Mouse (Mus musculus) myocyte (in vitro differentiated cells): Measurements from ENCODE around the gene Sfi1. TPM values are rescaled to one million over a fixed set of nuclear protein-coding genes. Genes with fewer than 3 reads are reported as not detected.
"Not testable (repeated sequence)": the region's sequence is repeated elsewhere in the genome, so short reads cannot be mapped to it uniquely, and the experiment has no call there.

Experiments used
- H3K27me3 ChIP-seq: one replicate; pipeline ENCODE4 v1.6.1; 2011; ENCODE audit not compliant: control insufficient read depth, insufficient read depth, insufficient read length
- H3K36me3 ChIP-seq: one replicate; pipeline ENCODE4 v1.6.1; 2011; ENCODE audit not compliant: control insufficient read depth, insufficient read depth
- H3K4me2 ChIP-seq: one replicate; pipeline ENCODE4 v1.6.1; 2011; ENCODE audit warnings: low read depth, control low read depth
- H3K4me3 ChIP-seq: one replicate; pipeline ENCODE4 v1.5.1; 2011; ENCODE audit warnings: mild to moderate bottlenecking, control low read depth, moderate library complexity
- H3K79me2 ChIP-seq: one replicate; pipeline ENCODE4 v1.6.1; 2011; ENCODE audit not compliant: control insufficient read depth, insufficient read depth
- H3ac ChIP-seq: one replicate; pipeline ENCODE4 v1.6.1; 2011; ENCODE audit not compliant: control insufficient read depth, insufficient read length
- polyA plus RNA-seq: library from polyadenylated mRNA; unstranded; fragments of >200 nt; fragmentation: generic; extraction: Trizol; gene quantifications from one replicate; pipeline ENCODE4 v1.2.1, GENCODE M21; 2012; ENCODE audit warnings: missing spikeins

Sfi1 gene
- polyA plus RNA-seq, 1 experiment: 6.2 TPM

DNA sequence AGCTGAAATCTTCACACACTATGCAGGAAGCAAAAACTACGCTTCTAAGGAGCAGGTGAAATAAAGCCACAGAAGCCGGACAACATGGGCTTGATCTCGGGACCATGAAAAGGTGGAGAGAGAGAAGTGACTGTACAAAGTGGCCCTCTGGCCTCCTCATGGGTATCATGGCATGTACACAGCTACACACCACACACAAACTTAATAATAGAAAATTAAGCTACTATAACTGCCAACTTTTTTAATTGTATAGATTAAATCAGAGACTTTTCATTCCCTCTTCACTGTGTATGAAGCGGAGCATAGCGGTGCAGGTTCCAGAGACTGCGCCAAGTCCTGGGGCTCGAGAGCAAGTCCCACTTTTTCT, 13.6 kb downstream of the Sfi1 start:
- H3ac ChIP-seq, H3K4me2 ChIP-seq, H3K36me3 ChIP-seq, H3K79me2 ChIP-seq, H3K4me3 ChIP-seq, H3K27me3 ChIP-seq: not testable (repeated sequence)

- H3K27me3 ChIP-seq, H3K79me2 ChIP-seq, H3K4me2 ChIP-seq, H3K4me3 ChIP-seq, H3ac ChIP-seq, H3K36me3 ChIP-seq: not testable (repeated sequence)
These were observed 14.1 kb downstream of the Sfi1 start for GRCm38 (mm10) chr11:3178968-3179725.

GRCm38 (mm10) chr11:3173425-3174318, 19.6 kb downstream of the Sfi1 start:
- not testable (repeated sequence) for H3ac ChIP-seq, H3K79me2 ChIP-seq, H3K36me3 ChIP-seq, H3K27me3 ChIP-seq, H3K4me3 ChIP-seq, H3K4me2 ChIP-seq

DNA sequence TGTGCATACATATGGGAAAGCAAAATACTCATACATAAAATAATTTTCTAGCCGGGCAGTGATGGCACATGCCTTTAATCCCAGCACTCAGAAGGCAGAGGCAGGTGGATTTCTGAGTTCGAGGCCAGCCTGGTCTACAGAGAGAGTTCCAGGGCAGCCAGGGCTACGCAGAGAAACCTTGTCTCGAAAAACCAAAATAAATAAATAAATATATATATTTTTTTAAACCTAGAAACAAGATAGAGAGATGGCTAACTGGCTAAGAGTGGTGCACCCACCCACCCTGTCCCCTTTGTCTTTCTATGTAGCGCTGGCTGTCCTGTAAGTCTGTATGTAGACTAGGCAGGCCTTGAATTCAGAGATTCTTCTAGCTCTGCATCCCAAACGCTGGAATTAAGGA, 20.7 kb downstream of the Sfi1 start:
- not testable (repeated sequence) for H3ac ChIP-seq, H3K4me3 ChIP-seq, H3K36me3 ChIP-seq, H3K79me2 ChIP-seq, H3K4me2 ChIP-seq, H3K27me3 ChIP-seq

DNA sequence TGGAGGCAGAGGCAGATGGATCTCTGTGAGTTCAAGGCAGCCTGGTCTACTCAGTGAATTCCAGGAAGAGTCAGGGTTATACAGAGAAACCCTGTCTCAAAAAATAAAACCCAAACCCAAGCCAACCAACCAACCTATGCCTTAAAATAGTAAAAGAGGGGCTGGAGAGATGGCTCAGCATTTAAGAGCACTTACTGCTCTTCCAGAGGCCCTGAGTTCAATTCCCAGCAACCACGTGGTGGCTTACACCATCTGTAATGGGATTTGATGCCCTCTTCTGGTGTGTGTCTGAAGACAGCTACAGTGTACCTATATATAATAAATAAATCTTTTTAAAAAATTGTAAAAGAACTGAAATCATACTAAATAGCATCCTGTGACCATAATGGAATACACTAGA, 21.3 kb downstream of the Sfi1 start:
- not testable (repeated sequence) for H3K36me3 ChIP-seq, H3K4me3 ChIP-seq, H3K27me3 ChIP-seq, H3K79me2 ChIP-seq, H3ac ChIP-seq, H3K4me2 ChIP-seq

GRCm38 (mm10) chr11:3169042-3169441, 24.2 kb downstream of the Sfi1 start:
- H3K79me2 ChIP-seq, H3ac ChIP-seq: not testable (repeated sequence)

GRCm38 (mm10) chr11:3167571-3168001, 25.7 kb downstream of the Sfi1 start:
- H3ac ChIP-seq, H3K79me2 ChIP-seq, H3K4me2 ChIP-seq, H3K27me3 ChIP-seq, H3K36me3 ChIP-seq, H3K4me3 ChIP-seq: not testable (repeated sequence)

More at GRCm38 (mm10) chr11:3169042-3169441, 24.2 kb downstream of the Sfi1 start:
- not testable (repeated sequence) for H3K36me3 ChIP-seq, H3K4me3 ChIP-seq, H3K4me2 ChIP-seq, H3K27me3 ChIP-seq

GRCm38 (mm10) chr11:3167129-3167528, 26.1 kb downstream of the Sfi1 start:
- H3K36me3 ChIP-seq, H3K27me3 ChIP-seq, H3K4me2 ChIP-seq, H3K79me2 ChIP-seq, H3ac ChIP-seq, H3K4me3 ChIP-seq: not testable (repeated sequence)

DNA sequence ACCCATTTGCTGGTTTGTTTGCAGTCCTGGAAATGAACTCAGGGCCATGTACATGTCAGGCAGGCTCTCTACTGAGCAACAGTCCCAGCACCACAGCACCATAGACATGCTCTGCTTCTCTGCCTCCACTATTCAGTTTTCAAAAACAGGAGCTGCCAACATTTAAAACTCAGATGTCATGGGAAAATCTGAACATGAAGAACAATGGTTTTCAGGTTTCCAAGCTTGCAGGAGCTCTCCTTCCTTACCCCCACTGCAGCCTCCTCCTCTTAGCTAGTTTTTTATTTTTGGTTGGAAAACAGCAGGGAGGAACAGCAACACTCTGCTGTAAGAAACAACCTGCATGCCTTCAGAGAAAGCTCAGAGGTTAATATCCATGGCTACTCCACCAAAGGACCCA, 26.9 kb downstream of the Sfi1 start:
- H3K36me3 ChIP-seq, H3K27me3 ChIP-seq, H3ac ChIP-seq, H3K79me2 ChIP-seq, H3K4me3 ChIP-seq, H3K4me2 ChIP-seq: not testable (repeated sequence)

DNA sequence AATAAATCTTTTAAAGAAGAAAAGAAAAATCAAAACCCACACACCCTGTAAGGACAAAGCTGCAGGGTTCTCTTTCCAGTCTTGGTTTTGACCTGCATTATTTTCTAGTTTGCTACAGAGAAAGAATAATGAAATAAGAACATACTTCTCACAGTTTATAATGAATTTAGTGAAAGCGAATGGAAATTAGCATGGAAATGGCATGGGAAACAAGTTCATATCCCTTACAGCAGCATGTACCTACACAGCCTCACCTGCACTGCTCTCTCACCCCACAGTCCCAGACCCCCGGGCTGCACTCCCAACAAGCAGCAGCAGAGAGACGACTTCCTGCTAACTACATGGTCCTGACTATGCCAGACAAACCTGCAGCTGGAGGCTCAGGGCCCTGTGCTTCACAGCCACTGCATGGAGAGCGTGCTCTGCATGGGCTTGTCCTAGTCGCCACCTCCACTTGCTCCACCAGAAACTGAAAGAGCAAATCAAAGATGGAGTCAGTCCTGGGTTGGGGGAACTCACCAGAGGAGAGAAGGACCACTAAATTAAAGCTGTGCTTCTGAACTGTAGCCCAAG, 28.0 kb downstream of the Sfi1 start:
- not testable (repeated sequence) for H3K27me3 ChIP-seq, H3ac ChIP-seq, H3K4me3 ChIP-seq, H3K79me2 ChIP-seq, H3K4me2 ChIP-seq, H3K36me3 ChIP-seq

DNA sequence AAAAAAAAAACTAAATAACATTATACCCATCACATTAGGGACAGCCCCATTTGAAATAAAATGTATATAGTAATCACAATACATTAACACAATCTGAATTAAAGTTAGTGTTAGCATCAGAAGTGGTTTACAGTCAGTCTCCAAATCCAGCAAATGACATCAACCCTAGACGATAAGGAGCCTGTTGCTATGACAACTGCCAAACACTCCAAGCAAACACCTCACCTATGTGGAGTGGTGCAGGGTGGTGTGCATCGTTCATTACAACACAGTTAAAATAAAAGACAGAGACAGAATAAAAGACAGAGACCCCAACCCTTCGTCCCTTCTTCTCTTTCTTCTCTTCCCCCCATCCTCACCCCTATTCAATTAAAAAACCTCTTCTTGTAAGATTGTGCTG, 29.6 kb downstream of the Sfi1 start:
- H3ac ChIP-seq, H3K27me3 ChIP-seq, H3K79me2 ChIP-seq, H3K36me3 ChIP-seq, H3K4me3 ChIP-seq, H3K4me2 ChIP-seq: not testable (repeated sequence)

- H3K36me3 ChIP-seq, H3K4me2 ChIP-seq, H3K79me2 ChIP-seq, H3ac ChIP-seq, H3K27me3 ChIP-seq, H3K4me3 ChIP-seq: not testable (repeated sequence)
These were observed 30.1 kb downstream of the Sfi1 start for GRCm38 (mm10) chr11:3163122-3163521.
